Mouse (Mus musculus) left cerebral cortex, adult 2 months (tissue): ENCODE data around the gene Vmn2r120. TPM values are rescaled to one million over a fixed set of nuclear protein-coding genes. Genes with fewer than 3 reads are reported as not detected.
"Not testable (repeated sequence)": the region's sequence is repeated elsewhere in the genome, so short reads cannot be mapped to it uniquely, and the experiment has no call there.

ENCODE experiments used
- DNase-seq, 2 experiments: peaks; one replicate each; pipeline ENCODE4 v3.0.0; 2021 to 2022; ENCODE audit warnings: low spot score in 2 of 2, mixed read lengths in 1 of 2; ENCODE audit errors: extremely low spot score in 1 of 2
- H3K27ac ChIP-seq: fragments of 200-600 bp; 2 replicates; pipeline ENCODE4 v1.8.1; 2022
- H3K4me3 ChIP-seq: fragments of 200-600 bp; 2 replicates; pipeline ENCODE4 v1.8.1; 2022
- CTCF ChIP-seq: fragments of 200-600 bp; IDR thresholded peaks from 2 replicates; pipeline ENCODE4 v1.8.1; 2022; ENCODE audit warnings: antibody characterized with exemption, mild to moderate bottlenecking, moderate library complexity
- intact Hi-C: fragments of 180-260 bp; cut with DNase I; formaldehyde crosslinking; loops from one replicate; pipeline ENCODE4 v1.15.1; 2025
- long read RNA-seq, 2 experiments: library from polyadenylated mRNA; stranded (forward); transcript quantifications; one replicate each; pipeline ENCODE4 v2.0.0; 2021; ENCODE audit warnings: borderline mapping rate in 2 of 2
- total RNA-seq, 2 experiments: library from RNA; stranded (reverse); gene quantifications; 2 replicates each; pipeline ENCODE4 v1.2.3; 2021

The Vmn2r120 gene
- total RNA-seq = under 1 TPM; 0.02 to 0.05 TPM
- long read RNA-seq, experiment 1 = 0 reads
- long read RNA-seq, experiment 2 = 0 reads

DNA sequence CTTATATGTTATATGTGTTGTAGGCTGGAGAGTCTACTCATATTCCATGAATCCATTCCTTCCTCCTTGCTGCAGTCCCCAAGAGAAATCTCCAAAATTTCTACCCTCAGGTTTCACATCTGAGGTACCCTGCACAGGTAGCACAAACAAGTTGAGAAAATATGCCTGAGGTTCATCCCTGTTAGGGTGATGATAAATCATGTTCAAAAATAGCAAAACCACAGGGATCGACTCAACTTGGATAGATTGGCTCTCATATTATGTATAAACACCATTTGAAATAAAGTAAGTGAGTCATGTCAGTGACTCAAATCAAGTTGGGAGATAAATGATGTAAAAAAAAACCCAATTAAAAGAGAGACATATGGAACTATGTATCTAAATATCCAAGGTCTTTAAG lies at the start of gene Vmn2r120:
TSS of gene Vmn2r120 (minus strand) at position 101 of the 400 bp plus-strand sequence.
- no peak for DNase-seq
- intact Hi-C loops = no loop called here
- Histone ChIP-seq H3K27ac (no peak within 1 kb of the TSS), H3K4me3 (no peak within 1 kb of the TSS)
- no peak for TF ChIP-seq CTCF

DNA sequence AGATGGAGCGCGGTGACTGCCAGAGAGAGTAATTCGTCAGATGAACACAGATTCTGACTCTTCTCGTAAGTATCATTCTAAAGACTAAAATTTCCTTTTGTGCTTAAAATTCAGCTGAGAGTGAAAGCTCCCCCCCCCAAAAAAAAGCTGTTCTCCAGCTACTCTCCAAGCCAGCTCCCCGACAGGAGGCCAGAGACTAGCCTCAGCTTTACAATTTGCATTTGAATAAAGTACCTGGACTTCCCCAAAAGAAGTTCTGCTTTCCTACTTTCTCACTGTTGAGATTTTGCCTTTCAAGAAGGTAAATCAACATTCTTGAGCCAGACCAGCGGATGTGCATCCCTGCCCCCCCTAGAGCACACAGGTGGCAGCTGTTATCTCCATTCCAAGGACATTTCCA lies 42.0 kb upstream of the Vmn2r120 start:
- H3K4me3 ChIP-seq, DNase-seq, H3K27ac ChIP-seq, intact Hi-C loops: not testable (repeated sequence)

GRCm38 (mm10) chr17:57574075-57574705 lies 28.9 kb upstream of the Vmn2r120 start:
- intact Hi-C loops = no loop called here
- no peak for TF ChIP-seq CTCF
- DNase-seq = no peak
- no peak overlapping the region for H3K4me3 ChIP-seq
- H3K27ac ChIP-seq = no peak overlapping the region

Other genes with a start within 250 kb of the Vmn2r120 start
- 1 to 10 TPM; 2.8 to 4.6 TPM for gene Adgre1, start 186.8 kb downstream of the Vmn2r120 start, total RNA-seq
- not detected for gene Gm21834, start 196.7 kb upstream of the Vmn2r120 start, total RNA-seq
- 1 to 10 TPM; 8.5 to 8.6 TPM for gene Cntnap5c, start 224.1 kb upstream of the Vmn2r120 start, total RNA-seq